Mouse (Mus musculus) cerebellum, adult 2 months (tissue): ENCODE measurements at regions not wholly inside any gene's neighbourhood (a gene's known extent, or its start where the extent isn't known, plus 50 kb on each side); places are given as distances from the start of the nearest gene placed in this dataset.
A peak's percentile ranks its signal among the peaks of the same experiment; 100 is the strongest.

ENCODE experiments used
- DNase-seq, 2 experiments: peaks; one replicate each; pipeline ENCODE4 v3.0.0; 2021
- H3K27ac ChIP-seq: fragments of 200-500 bp; 2 replicates; pipeline ENCODE4 v1.5.1; 2012; ENCODE audit warnings: low read length, control low read depth, inconsistent platforms; ENCODE audit not compliant: insufficient read depth
- H3K27me3 ChIP-seq: fragments of 200-500 bp; 2 replicates; pipeline ENCODE4 v1.6.1; 2012; ENCODE audit warnings: inconsistent platforms, mild to moderate bottlenecking, low read length, moderate library complexity; ENCODE audit not compliant: control insufficient read depth, insufficient read depth
- H3K4me1 ChIP-seq: fragments of 200-500 bp; 2 replicates; pipeline ENCODE4 v1.6.1; 2011; ENCODE audit warnings: low read length; ENCODE audit not compliant: control insufficient read depth, insufficient read depth
- H3K4me3 ChIP-seq: fragments of 200-500 bp; replicated peaks from 2 replicates; pipeline ENCODE3; 2011; ENCODE audit warnings: mild to moderate bottlenecking, low read depth, low read length, control low read depth; ENCODE audit not compliant: insufficient read depth
- CTCF ChIP-seq: fragments of 200-500 bp; IDR thresholded peaks from 2 replicates; pipeline ENCODE4 v1.5.1; 2011; ENCODE audit warnings: low read depth, mild to moderate bottlenecking, control low read depth, low read length, moderate library complexity, borderline replicate concordance; ENCODE audit not compliant: insufficient read depth
- POLR2A ChIP-seq: fragments of 200-500 bp; IDR thresholded peaks from 2 replicates; pipeline ENCODE4 v1.6.1; 2011; ENCODE audit warnings: low read length, control low read depth, borderline replicate concordance; ENCODE audit not compliant: insufficient read depth
- WGBS: fragments of 180-500 bp; shearing (Covaris S2); methylation state at CpG from one replicate; pipeline ENCODE4 v1.1.7; 2018; 5-methylcytosine and 5-hydroxymethylcytosine counted together

DNA sequence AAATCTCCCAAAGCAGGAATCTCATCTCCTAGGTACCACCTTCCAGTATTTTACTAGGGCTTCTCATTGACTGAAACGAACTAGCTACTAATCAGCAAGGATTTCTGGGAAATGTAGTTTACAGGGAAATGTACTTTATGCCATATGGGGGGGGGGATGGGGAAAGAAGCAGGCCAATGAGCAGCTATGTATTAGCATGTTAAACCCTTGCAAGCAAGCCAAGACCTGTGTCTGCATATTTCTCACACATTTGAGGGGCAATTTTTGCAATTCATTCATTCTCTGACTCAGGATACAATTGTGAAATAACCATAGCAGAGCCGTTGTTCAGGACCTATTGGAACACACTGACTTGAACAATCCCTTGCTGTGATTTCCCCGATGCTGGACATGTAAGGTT, 454.3 kb upstream of the Tbx3 start:
- H3K4me3 ChIP-seq: no peak overlapping the region
- no peaks in the 10 kb centered on the region; the same call in 1 of the 2 replicates for H3K27me3 ChIP-seq
- H3K4me1 ChIP-seq: no peaks in the 10 kb centered on the region
- no peak for TF ChIP-seq POLR2A
- no peak for TF ChIP-seq CTCF
- H3K27ac ChIP-seq: no peak overlapping the region
- whole genome bisulfite sequencing: 68% methylated on average over 3 of the region's 3 CpGs
- DNase-seq: no peak

GRCm38 (mm10) chr5:119217077-119217476, 453.4 kb upstream of the Tbx3 start:
- no peak for TF ChIP-seq CTCF
- 87% methylated on average over 9 of the region's 9 CpGs for WGBS
- no peak overlapping the region for H3K27ac ChIP-seq
- no peak for DNase-seq
- H3K27me3 ChIP-seq: no peaks in the 10 kb centered on the region; the same call in 1 of the 2 replicates
- no peaks in the 10 kb centered on the region for H3K4me1 ChIP-seq
- no peak overlapping the region for H3K4me3 ChIP-seq

GRCm38 (mm10) chr5:119228691-119229090, 441.8 kb upstream of the Tbx3 start:
- no peak for DNase-seq
- TF ChIP-seq POLR2A (no peak), CTCF (no peak)
- no peaks in the 10 kb centered on the region for H3K27me3 ChIP-seq
- no peak overlapping the region for H3K4me3 ChIP-seq
- peaks cover 4% of the 10 kb centered on the region; the same call in 1 of the 2 replicates for H3K4me1 ChIP-seq
- no peak overlapping the region for H3K27ac ChIP-seq
- 88% methylated on average over 5 of the region's 5 CpGs for WGBS

DNA sequence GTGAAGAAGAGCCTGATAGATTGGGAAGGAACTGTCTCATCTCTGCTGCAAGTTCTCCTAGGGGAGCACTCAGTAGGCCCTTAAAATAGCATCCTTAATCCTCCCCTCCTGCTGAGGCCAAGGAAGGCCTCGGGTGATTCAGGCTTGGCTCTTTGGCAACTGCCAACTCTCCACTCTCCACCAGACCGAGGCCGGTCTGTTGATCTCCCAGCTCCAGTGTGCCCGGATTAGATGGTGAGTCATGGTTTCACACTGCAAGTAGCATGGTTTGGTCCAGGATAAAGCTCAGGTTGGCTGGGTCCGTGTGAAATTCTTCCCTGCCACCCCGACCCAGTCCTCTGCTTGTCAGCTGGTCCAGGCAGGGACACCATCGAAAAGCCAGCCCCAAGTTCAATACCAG, 437.5 kb upstream of the Tbx3 start:
- 30% methylated on average over 7 of the region's 7 CpGs for whole genome bisulfite sequencing

DNA sequence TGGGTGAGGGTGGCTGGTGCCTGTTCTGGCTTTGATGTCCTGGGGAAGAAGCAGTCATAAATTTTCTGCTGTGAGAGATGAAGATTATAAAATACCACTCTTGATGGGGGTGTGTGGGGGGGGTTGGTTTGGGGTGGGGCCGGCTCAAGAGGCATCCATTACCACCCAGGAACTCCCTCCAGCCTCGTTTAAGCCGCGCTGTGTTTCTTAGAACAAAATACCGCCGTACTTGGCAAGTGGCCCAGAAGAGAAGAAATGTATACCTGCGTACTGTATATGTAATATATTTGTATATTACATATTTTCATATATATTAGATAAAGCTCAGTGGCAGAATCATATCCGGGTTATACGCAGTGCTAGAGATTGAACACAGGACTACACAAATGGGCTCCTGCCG, 434.6 kb upstream of the Tbx3 start:
- no peak overlapping the region for H3K27ac ChIP-seq
- DNase-seq: no peak
- peaks cover 4% of the 10 kb centered on the region; the same call in 1 of the 2 replicates for H3K4me1 ChIP-seq
- TF ChIP-seq POLR2A (no peak), CTCF (no peak)
- WGBS: 84% methylated on average over 10 of the region's 10 CpGs
- no peak overlapping the region for H3K4me3 ChIP-seq
- no peaks in the 10 kb centered on the region for H3K27me3 ChIP-seq

More for the DNA sequence above, 437.5 kb upstream of the Tbx3 start:
- Histone ChIP-seq H3K27ac (no peak overlapping the region; the same call in 1 of the 2 replicates), H3K27me3 (no peaks in the 10 kb centered on the region), H3K4me1 (peaks cover 4% of the 10 kb centered on the region; the same call in 1 of the 2 replicates), H3K4me3 (no peak overlapping the region)
- peak; percentile 58 to 88 for DNase-seq
- TF ChIP-seq POLR2A: no peak
- no peak for TF ChIP-seq CTCF

GRCm38 (mm10) chr5:119246824-119247223, 423.6 kb upstream of the Tbx3 start:
- peak in 1 of 2 experiments; percentile 5 for DNase-seq
- Histone ChIP-seq H3K4me3 (no peak overlapping the region), H3K27me3 (no peaks in the 10 kb centered on the region), H3K27ac (no peak overlapping the region), H3K4me1 (no peaks in the 10 kb centered on the region)
- 27% methylated on average over 10 of the region's 10 CpGs for WGBS
- TF ChIP-seq POLR2A: no peak
- no peak for TF ChIP-seq CTCF

GRCm38 (mm10) chr5:119248626-119249025, 421.8 kb upstream of the Tbx3 start:
- no peak for TF ChIP-seq CTCF
- Histone ChIP-seq H3K27me3 (no peaks in the 10 kb centered on the region), H3K4me3 (no peak overlapping the region), H3K27ac (no peak overlapping the region), H3K4me1 (no peaks in the 10 kb centered on the region)
- DNase-seq: no peak
- 88% methylated on average over 6 of the region's 6 CpGs for WGBS

DNA sequence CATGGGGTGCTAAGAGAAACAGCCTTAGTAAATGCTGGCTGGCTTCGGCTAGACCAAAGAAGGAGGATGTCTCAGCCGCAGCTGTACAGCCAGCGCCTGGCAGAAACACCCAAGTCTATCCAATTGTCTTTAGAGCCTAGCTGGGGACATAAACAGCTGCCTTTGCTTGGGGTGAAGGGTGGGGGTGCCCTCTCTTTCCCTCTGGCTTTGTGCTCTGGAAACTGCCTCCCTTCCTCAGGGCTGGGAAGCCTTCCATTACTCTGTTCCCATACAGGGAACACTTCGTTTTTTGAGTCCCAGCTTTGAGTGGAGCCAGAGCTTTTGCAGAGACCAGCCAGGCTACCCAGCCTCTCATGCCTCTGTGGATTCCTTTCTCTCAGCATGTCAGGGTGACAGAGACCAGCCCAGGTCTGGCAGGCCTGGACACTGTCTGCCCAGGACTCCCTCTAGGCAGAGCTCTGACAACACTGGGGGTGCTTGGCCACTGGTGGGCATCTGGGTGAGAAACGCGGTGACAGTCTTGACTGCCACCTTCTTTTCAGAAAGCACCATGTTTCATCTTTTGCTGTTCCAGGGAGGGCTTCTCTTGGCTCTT, 421.2 kb upstream of the Tbx3 start:
- WGBS: 64% methylated on average over 6 of the region's 6 CpGs

More for the DNA sequence above, 421.2 kb upstream of the Tbx3 start:
- no peak for DNase-seq
- TF ChIP-seq POLR2A (no peak), CTCF (no peak)
- H3K27me3 ChIP-seq: no peaks in the 10 kb centered on the region
- H3K4me3 ChIP-seq: no peak overlapping the region
- no peak overlapping the region for H3K27ac ChIP-seq
- no peaks in the 10 kb centered on the region for H3K4me1 ChIP-seq
